Mouse (Mus musculus): Measurements from ENCODE around the gene Lkaaear1.

The Lkaaear1 gene

DNA sequence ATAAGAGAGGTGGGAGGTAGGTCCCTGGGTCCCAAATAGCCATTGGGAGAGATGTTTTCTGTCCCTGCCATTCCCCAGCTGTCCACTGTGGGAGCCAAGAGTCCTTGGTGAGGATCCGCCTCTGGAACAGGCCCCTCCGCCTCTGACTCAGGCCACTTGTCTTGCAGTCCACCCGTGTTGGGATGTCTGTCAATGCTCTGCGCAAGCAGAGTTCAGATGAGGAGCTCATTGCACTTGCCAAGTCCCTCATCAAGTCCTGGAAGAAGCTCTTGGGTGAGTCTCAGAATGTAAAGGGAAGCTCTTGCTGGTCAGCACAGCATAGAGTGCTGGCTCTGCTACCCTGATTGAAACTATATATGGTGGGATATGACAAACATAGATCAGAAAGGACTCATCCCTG, 14.9 kb downstream of the Lkaaear1 start:
- no peak for DNase-seq (ENCODE audit: low spot score)

DNA sequence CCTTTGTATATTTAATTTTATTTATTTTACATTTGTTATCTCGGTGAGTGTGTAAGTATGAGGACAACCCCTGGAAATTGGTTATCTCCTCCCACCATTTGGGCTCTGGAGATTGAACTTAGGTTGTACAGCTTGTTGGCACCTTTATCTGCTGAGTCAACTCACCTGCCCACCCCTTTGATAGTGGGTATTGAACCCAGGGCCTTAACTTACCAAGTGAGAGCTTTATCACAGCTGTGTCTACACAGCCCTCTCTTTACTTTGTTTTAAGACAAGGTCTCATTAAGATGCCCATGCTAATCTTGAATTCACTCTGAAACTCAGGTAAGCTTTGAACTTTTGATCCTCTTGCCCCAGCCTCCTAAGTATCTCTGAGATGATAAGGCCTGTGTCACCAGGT, 16.3 kb downstream of the Lkaaear1 start:
- DNase-seq (ENCODE audit: low spot score), result no peak

DNA sequence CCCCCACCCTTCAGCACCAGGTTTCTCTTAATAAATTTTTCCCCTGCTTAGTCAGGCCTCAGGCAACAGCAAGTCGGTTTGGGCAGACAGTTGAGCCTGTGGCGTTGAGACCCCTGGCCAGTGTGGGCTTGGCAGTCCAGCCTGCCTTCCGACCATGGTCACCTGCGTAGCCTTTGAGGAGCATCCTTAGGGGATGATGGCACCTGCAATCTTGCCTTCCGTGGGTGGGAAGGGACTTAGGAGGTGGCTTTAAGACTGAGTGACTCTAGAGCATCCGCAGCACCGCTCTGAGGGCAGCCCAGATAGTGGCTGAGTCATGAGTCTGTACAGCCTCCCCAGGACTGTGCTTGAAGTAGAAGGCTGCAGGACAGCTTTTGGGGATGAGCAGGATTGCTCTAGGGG, 17.5 kb downstream of the Lkaaear1 start:
- no peak for DNase-seq (ENCODE audit: low spot score)

DNA sequence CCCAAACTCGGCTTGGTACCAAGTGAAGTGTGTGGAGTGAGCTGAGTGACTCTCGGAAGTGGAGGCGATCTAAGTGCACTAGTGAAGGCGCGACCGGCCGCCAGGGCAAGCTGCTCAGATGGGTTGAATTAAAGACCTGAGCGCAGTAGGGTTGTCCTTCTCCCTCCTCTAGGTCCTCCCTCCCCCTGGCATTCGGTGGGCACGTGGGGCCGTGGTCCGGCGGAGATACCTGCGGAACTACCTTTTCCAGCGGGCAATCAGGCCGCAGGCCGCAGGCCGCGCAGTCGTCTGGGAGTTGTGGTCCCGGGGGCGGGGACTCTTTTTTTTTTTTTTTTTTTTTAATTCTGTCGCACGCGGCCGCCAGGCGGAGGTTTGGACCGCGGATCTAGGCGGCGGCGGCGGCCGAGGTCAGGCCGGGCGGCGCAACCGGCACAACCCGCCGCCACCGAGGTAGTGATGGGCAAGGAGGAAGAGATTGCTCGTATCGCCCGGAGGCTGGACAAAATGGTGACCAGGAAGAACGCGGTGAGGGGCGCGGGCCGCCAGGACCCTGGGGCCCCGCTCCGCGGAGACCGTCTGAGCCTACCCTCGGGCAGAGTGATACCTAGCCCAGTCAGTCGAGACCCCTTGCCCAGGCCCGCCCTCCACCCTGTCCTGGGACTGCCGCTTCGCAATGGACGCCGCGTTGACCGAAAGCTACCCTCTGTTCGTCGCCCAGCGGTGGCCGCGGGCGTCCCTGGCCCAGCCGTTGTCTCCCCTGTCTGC, 18.1 kb downstream of the Lkaaear1 start, which contains the start of gene Tcea2:
Tcea2 (plus strand) TSS at position 360 of the 765 bp plus-strand sequence.
- DNase-seq (ENCODE audit: low spot score), result peak; percentile 57

DNA sequence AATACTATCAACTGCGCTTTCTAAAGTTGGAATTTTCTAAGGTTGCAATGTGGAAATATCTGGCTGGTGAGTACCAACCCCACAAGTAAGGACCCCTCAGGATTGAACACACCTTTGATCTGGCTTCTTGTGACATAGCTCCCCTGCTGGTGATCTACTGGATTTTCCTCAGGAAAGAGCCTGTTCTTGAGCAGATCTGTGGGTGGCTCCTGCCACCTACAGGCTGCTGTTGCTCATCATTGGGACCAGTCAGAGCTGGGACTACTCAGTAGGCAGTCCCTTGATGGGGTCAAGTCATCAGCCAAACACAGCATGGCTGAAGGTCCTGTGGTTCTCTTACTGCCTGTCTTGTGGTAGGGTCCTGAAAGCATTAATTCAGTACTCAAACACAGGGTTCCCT, 19.5 kb downstream of the Lkaaear1 start:
- peak; percentile 79 for DNase-seq (ENCODE audit: low spot score)

DNA sequence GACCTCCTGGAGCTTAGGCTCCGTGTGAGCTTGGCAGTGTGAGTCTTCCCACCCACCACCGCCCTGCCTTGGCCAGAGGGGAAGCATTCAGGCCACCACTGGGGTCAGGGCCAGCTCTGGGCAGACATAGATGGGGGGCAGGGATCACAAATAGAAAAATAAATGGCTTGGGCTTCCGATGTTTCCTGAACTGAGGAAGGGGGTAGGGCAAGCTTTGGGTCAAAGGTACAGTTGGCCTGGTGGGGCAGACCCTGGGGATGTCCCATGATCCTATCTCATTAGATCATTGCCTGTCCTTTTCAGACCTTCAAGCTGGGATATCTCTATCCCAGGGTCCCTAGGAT, 20.5 kb downstream of the Lkaaear1 start:
- DNase-seq (ENCODE audit: low spot score), result no peak

DNA sequence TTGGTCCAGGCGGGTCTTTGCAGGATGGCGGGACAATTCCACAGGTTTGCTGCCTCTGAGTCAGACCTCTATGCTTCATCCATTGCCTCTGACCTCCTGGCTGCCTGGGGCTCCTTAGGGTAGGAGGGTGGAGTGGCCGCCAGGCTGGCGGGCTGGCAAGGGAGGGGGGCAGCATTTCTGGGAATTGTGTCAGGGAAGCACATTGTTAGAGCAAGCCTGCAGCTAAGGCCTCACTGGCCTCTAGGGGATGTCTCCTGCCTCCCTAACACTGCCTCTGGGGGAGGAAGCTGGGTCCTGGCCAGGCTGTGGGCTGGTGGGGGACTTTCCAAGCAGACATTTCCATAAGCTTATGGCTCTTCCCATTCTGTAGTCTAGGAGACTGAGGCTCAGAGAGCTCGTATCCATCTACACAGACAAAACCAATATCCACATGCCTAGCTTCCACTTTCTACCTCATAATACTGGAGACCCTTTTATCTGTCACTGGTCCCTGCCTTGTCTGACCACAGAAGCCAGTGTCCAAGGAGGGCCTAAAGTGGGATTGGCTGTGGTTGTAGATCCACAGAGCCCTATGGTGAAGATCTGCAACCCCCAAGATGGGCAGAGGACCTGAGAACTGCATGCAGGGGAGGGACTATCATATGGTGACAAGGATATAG, 21.0 kb downstream of the Lkaaear1 start:
- no peak for DNase-seq (ENCODE audit: low spot score)

DNA sequence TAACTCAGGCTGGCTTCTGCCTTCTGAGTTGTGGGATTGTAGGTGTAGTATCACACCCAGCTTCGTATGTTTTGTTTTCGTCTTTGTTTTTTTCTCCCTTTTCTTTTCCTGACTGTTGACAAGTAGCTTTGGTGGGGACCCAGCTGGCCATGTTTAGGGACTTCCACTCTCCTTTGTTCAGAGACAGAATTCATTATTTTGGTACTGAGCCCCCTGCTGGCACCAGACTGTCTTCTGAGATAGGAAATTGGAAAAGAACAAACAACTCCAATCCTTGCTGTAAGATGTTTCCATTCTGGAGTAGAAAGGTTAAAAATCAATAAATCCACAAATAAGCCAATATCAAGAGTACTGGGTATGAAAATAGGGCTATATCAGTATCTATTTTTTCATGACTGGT, 21.8 kb downstream of the Lkaaear1 start:
- DNase-seq (ENCODE audit: low spot score), result no peak

DNA sequence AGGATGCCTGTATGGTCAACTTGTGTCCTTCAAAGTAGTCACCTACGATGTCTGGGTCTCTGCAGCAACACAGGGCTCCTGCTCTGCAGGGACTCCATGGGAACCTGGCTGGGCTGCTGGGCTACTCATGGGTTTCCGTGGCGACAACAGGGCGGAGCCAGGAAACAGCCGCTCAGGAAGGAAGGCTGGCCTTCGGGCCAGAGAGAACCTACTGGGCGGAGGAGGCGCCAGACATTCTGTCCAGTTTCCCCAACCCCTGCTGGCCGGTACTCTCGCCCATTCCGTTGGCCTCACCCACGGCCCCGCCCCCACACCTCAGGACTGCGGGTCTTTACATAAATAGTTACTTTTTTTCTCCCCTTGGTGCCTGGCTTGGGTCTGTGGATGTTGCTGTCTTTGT, 22.8 kb downstream of the Lkaaear1 start:
- no peak for DNase-seq (ENCODE audit: low spot score)

DNA sequence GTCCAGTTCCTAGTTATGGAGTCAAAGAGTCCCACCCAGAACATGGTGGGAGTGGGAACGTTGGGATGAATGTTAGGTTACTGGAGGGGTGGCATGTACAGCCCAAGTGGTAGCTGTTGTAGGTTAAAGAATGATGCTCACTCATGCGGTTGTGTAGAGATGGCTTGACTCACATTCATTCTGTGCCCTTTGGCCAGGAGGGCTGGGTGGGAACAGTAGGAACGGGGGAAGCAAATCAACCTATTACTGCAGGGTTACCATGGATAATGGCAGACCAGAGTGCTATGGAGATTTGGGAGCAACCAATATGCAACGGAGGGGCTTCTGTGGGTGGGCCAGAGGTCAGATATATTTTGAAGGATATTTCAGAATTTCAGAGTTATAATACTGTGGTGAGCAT, 23.3 kb downstream of the Lkaaear1 start:
- no peak for DNase-seq (ENCODE audit: low spot score)

DNA sequence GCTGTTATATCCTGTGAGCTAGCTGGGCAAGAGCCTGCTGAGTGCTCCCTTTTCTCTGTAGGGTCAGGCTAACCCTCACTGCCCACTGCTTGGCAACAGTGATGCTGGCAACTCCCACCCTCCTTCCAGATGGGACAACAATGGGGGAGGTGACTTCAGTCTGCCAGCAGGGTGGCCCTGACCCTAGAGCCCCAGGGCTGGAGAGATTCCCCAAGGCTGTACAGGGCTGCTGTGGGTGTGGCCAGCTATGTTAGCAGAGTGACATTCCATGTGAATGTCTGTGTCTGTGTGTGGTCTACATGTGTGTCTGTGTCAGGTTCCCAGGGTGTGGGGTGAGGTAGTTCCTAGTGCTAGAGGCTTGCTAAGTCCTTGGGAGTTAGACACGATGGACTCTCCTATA, 24.7 kb downstream of the Lkaaear1 start:
- no peak for DNase-seq (ENCODE audit: low spot score)

DNA sequence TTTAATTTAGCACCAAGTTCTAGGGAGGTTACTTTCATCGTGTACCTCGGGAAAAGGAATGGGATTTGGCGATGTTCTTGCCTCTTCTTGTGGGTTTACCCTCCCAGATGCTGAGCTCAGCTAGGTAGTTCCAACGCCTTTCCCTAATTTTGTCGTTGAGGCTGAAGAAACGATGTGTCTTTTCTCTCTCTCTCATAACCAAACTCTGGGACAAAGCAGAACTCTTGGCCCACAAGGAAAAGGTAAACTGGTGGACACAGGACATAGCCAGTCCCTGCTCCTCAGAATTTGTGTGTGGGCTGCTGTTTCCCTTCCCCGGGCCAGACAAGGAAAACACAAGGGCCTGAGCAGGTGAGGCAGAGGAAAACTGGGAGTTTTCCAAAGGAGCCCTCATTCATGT, 26.3 kb downstream of the Lkaaear1 start:
- DNase-seq (ENCODE audit: low spot score), result no peak

DNA sequence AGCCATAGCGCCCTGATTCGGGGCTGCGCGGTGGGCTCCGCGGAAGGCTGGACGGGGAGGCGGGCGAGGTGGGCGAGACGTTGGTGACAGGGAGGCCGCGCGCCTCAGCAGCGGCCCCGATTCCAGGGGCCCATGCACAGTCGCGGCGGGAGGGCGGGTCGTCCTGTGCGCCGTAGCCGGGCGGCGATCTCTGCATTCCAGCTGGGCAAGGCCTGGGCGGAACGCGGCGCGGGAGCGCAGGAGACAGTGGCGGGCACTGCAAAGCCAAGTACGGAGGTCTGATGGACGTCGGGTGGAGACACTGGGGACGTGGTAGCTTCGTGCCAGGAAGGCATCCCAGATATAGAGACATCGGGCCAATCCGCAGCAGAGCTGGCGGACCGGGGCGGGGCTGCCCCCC, 26.9 kb downstream of the Lkaaear1 start, which contains the start of gene Sox18:
Sox18 (minus strand) TSS at position 315 of the 400 bp plus-strand sequence.
- DNase-seq (ENCODE audit: low spot score), result no peak

DNA sequence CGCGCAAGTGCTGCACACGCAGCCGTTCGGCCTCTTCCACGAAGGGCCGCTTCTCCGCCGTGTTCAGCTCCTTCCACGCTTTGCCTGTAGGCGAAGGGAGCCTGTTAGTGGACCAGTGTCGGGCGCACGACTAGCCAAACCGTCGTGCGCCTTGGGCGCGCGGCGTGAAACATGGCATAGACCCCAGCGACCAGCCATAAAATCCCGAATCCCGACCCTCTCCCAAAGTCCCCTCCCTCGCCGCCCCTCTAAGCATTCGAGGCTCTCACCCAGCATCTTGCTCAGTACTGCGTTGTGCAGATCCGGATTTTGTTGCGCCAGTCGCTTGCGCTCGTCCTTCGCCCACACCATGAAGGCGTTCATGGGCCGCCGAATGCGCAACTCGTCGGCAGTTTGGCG, 27.3 kb downstream of the Lkaaear1 start:
- no peak for DNase-seq (ENCODE audit: low spot score)

DNA sequence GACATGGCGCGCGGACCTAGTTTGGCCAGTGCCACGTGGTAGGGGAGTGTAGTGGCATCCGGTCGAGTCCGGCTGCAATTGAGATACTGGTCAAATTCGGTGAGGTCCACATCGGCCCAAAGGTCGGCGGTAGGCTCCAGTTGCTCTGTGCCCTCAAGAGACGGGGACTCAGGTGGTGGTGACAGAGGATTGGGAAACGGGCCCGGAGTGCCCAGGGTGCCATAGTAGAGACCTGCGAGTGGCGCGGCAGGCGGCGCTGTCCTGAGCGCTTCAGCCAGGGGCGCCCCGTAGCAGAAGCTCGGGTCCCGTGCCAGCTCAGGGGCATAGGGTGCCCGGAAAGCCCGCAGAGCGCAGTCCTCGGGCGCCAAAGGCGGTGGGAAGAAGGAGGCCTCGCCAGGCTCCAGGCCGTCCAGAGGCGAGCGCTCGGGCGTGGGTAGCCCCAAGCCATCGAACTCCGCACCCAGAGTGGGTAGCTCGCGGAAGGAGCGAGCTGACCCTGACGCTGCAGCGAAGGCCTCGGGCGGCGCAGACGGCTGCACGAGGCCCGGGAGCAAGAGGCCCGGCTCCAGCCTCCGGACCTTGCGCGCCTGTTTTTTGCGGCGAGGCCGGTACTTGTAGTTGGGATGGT, 27.8 kb downstream of the Lkaaear1 start:
- no peak for DNase-seq (ENCODE audit: low spot score)

DNA sequence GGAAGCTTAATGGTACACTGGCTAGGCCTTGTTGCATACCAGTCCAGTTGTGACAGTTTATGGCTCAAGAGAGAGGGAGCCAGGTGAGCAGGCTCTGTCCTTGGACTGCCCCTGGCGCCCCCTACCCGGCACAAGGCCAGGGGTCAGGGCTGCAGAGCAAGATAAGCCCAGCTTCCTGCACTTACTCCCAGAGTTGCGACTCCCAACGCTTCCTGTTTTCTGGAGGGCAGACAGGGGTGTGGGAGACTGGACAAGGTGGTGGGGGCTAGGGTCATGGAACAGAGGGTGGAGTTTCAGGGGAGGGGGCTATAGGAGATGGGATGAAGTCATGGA, 35.0 kb downstream of the Lkaaear1 start:
- no peak for DNase-seq (ENCODE audit: low spot score)

DNA sequence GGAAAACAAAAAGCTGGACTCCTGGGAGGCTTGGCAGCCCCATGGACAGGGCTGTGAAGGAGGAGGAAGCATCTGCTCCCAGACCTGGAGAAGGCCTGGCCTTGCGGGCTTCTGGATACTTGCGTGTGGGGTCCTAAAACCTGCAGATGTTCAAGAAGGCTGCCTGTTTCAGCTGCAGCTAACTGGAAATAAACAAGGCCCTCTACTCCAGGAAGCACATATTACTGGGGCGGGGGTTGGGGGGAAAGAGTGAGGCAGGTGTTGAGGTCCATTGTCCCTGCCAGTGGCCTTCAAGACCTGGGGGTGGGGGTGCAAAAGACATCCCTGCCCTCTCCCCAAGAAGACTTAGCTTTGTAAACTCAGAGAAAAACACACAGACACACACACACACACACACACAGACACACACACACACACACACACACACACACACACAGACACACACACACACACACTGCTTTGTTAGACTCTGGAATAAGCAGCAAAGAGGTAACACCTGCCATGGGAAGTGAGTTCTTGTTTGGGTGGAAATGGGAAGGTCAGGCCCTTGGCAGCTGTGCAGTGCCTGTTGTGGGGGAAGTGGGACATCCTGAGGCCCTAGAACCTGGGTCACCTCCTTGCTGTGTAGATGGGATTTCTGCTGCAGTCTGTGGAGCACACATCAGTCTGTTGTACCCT, 35.5 kb downstream of the Lkaaear1 start:
- DNase-seq (ENCODE audit: low spot score), result no peak

DNA sequence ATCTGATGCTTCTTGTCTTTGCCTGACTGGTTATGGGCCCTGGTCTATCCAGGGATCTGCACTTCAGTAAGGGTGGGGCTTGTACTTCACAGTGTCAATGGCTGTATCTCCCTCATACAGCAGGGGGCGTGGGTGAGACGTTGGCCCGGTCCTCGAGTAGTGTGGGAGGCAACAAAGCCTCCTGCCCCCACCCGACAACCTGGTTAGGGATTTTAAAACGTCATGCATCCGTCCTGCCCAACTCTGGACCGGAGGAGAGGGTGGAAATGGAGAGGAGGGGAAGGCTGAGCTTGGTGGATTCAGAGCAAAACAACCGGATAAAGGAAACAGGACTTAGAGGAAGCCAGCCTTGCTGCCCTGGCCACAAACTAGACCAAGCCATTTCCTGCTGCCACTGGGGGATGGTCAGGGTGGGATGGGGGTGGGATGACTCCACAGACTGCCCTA, 38.6 kb downstream of the Lkaaear1 start:
- peak; percentile 85 for DNase-seq (ENCODE audit: low spot score)

DNA sequence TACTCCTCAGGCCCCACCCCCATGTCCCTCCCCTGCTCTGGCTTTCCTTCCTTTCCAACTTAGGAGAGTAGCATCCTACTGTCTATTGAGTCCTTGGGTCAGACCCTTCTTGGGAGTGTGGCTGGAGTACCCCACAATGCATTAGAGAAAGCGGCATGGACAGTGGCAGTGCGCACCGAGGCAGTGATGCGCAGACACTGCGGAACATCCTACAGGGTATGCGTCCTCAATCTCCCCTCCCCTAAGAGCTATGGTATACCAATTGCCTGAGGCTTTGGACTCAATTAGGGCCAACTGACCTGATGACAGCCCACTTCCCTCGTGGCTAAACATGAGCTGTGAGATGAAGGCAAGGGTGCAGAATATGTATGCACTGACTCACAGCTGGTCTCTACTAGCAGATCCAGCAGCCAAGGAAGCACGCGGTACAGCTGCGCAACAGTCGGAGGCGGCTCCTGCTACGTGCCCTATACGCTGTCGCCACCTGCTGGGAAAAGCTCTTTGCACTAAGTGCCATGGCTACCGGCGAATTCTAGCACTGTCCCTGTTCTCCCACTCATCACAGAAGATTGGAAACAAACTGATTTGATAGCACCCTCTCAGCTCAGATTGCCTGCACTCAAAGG, 39.2 kb downstream of the Lkaaear1 start:
- peak; percentile 52 for DNase-seq (ENCODE audit: low spot score)

DNA sequence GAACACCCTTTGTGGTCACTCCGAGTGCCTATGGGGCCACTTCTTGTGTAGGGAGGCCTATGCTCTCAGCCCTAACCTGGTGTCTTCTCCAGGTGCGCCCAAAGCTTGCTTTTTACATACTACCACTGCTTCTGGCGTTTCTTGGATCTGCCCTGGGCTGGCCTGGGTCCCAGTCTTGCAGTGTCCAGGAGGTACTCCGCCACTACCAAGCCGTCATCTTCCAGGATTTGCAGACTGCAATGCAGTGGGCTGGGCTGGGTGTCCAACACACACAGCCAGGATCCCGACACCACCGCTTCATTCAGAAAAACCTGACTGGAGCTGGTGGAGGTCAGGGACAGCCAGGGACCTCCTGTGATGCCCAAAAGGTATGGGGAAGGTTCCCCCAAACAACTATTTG, 39.7 kb downstream of the Lkaaear1 start:
- no peak for DNase-seq (ENCODE audit: low spot score)

DNA sequence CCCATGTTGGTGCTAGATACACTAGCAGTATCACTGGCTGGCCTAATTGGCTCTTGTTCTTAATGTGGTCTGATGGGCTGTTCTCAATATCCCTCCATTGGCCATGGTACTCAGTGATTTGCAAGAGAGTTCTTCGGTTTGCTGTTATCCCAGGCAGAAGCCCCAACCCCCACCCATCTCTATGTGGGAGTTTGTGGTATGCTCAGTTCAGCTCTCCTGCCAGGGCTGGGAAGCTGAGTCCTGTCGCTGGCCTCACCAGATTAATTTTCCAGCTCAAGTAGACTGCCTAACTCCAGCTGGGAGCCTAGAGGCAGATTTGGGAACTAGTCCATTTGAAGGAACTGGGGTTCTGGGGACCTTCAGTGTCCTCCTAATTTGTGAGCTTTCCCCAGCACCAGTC, 40.8 kb downstream of the Lkaaear1 start:
- DNase-seq (ENCODE audit: low spot score), result no peak

DNA sequence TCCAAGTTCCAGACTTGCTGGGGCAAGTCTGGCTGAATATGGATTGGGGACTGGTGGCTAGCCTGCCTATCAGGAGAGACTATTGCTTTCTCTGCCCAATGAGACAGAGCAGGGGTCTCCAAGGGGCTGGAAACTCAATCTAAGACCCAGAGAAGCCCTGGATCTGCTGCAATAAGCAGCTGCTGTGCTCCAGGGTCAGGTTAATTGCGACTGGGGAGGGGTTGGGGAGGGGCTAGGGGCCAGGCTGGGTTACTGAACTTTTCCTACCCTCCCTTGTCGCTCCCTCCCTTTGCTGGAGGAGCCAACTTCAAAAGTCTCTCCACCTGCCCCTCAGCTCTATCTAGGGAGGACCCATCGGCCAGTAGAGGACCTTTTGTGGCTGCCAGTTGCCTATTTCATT, 41.5 kb downstream of the Lkaaear1 start, which contains the start of gene Gm29797:
Gm29797 (plus strand) TSS at position 301 of the 400 bp plus-strand sequence.
- no peak for DNase-seq (ENCODE audit: low spot score)

All from T-cell, adult 2 months (primary cell).